Mouse (Mus musculus) ES-Bruce4 (cell line): ENCODE data around the gene Ccnh. TPM values are rescaled to one million over a fixed set of nuclear protein-coding genes. Genes with fewer than 3 reads are reported as not detected.
A peak's percentile ranks its signal among the peaks of the same experiment; 100 is the strongest.
"Not testable (repeated sequence)": the region's sequence is repeated elsewhere in the genome, so short reads cannot be mapped to it uniquely, and the experiment has no call there.

ENCODE experiments used
- H3K27ac ChIP-seq: 2 replicates; pipeline ENCODE4 v1.5.1; 2012; ENCODE audit warnings: low read length, inconsistent platforms; ENCODE audit not compliant: insufficient read depth
- H3K27me3 ChIP-seq: 2 replicates; pipeline ENCODE4 v1.6.1; 2012; ENCODE audit warnings: mild to moderate bottlenecking, low read length, inconsistent platforms; ENCODE audit not compliant: control insufficient read depth, poor library complexity, insufficient read depth, severe bottlenecking
- H3K36me3 ChIP-seq: 2 replicates; pipeline ENCODE4 v1.6.1; 2012; ENCODE audit warnings: inconsistent platforms, mild to moderate bottlenecking, low read length, moderate library complexity; ENCODE audit not compliant: control insufficient read depth, poor library complexity, insufficient read depth, severe bottlenecking
- H3K4me1 ChIP-seq: one replicate; pipeline ENCODE4 v1.8.1; 2011; ENCODE audit warnings: low read length; ENCODE audit not compliant: control insufficient read depth, insufficient read depth
- H3K4me3 ChIP-seq: 2 replicates; pipeline ENCODE4 v1.5.1; 2011; ENCODE audit warnings: low read depth, mild to moderate bottlenecking, low read length
- H3K9ac ChIP-seq: 2 replicates; pipeline ENCODE4 v1.6.1; 2012; ENCODE audit warnings: low read depth, mild to moderate bottlenecking, inconsistent platforms; ENCODE audit not compliant: poor library complexity, severe bottlenecking
- H3K9me3 ChIP-seq: replicated peaks from 2 replicates; pipeline ENCODE4 v1.6.1; 2012; ENCODE audit warnings: mild to moderate bottlenecking, low read length, inconsistent platforms; ENCODE audit not compliant: control insufficient read depth, poor library complexity, insufficient read depth, severe bottlenecking
- CTCF ChIP-seq: IDR thresholded peaks from one replicate; pipeline ENCODE4 v1.8.1; 2011; ENCODE audit warnings: low read depth, low read length
- EP300 ChIP-seq: IDR thresholded peaks from 2 replicates; pipeline ENCODE4 v1.6.1; 2011; ENCODE audit warnings: low read depth, low read length; ENCODE audit not compliant: insufficient read depth
- POLR2A ChIP-seq: IDR thresholded peaks from one replicate; pipeline ENCODE4 v1.8.1; 2011; ENCODE audit warnings: low read length; ENCODE audit not compliant: insufficient read depth
- polyA plus RNA-seq: library from polyadenylated mRNA; stranded (reverse); fragments of >200 nt; gene quantifications from 2 replicates; pipeline ENCODE4 v1.2.4, GENCODE M21; 2011; ENCODE audit warnings: low read depth; ENCODE audit not compliant: missing spikeins, insufficient read depth, insufficient read length

Gene Ccnh
- 88.6 and 99.4 TPM in 2 replicates for polyA plus RNA-seq

DNA sequence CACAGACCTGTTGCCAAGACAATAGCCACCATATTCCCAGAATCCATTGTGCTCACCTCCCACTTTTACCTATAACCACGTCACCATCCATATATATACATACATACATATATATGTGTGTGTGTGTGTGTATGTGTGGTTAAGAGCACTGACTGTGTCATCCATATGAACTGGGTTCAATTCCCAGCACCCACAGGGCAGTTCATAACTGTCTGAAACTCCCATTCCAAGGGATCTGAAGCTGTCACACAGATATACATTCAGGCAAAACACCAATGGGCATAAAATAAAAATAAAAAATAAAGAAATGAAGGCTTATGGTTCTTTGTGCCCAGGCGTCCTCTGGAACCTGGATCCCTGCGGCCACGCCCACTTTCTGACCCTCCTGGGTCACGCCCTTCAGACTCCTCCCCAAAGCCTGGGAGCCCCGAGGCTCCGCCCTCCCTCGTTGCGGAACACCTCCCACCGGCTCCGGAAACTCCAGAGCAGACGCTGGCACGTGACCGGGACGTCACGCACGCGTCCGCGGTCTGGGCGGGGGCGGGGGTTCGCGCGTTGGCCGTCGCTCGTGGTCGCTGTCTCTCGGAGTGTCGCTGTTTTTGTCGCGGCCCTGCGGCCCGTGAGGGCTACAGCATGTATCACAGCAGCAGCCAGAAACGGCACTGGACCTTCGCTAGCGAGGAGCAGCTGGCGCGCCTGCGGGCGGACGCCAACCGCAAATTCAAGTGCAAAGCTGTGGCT lies at the start of gene Ccnh:
Gene Ccnh, plus strand, starts transcription at position 506 of the 741 bp plus-strand sequence.
- H3K36me3 ChIP-seq = peaks cover 6% of the 10 kb centered on the region
- peaks cover 10% of the 10 kb centered on the region for H3K9me3 ChIP-seq
- H3K27me3 ChIP-seq = no peaks in the 10 kb centered on the region
- no peak within 1 kb of the TSS for H3K27ac ChIP-seq
- TF ChIP-seq EP300 = no peak
- TF ChIP-seq POLR2A = peak; percentile 64
- H3K4me1 ChIP-seq = no peaks in the 10 kb centered on the region
- peak within 1 kb of the TSS; percentile 63 for H3K9ac ChIP-seq
- H3K4me3 ChIP-seq = peak within 1 kb of the TSS; percentile 96

- H3K9me3 ChIP-seq, H3K4me1 ChIP-seq, H3K27ac ChIP-seq, H3K36me3 ChIP-seq, H3K27me3 ChIP-seq: not testable (repeated sequence)
- H3K9ac ChIP-seq = peak overlapping the region; percentile 54
- H3K4me3 ChIP-seq = peak overlapping the region; percentile 76
Observed at GRCm38 (mm10) chr13:85143361-85143760, 45.8 kb upstream of the Ccnh start.

GRCm38 (mm10) chr13:85146471-85146870 lies 42.7 kb upstream of the Ccnh start:
- H3K4me1 ChIP-seq = peaks cover 2% of the 10 kb centered on the region
- H3K27me3 ChIP-seq = no peaks in the 10 kb centered on the region
- no peak overlapping the region for H3K9ac ChIP-seq
- no peaks in the 10 kb centered on the region for H3K9me3 ChIP-seq
- H3K4me3 ChIP-seq = no peak overlapping the region
- TF ChIP-seq EP300 (0 out of 2 replicates have a peak, but pooled peaks have one; percentile 36), CTCF (no peak)
- H3K27ac ChIP-seq = peak overlapping the region; percentile 47; the same call in 1 of the 2 replicates
- no peaks in the 10 kb centered on the region for H3K36me3 ChIP-seq

DNA sequence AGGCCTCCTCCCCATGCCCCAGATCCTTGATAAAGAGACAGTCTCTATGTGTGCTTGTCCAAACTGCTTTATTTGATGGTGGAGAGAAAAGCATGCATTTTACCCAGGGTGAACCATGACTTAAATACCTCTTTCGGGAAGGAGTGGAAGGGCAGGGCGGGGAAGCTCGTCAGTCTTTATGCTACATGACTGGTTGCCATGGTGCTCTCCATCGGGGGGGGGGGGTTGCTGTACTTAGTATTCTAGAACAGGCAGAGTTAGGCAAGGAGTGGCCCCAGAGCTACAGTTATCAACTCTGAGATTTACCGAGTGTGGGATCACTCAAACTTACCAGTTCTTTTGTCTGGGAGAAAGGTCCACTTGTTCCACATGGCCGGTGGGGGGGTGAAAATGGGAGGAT lies 34.5 kb upstream of the Ccnh start:
- H3K9ac ChIP-seq = no peak overlapping the region
- no peaks in the 10 kb centered on the region for H3K27me3 ChIP-seq
- TF ChIP-seq EP300 = no peak
- TF ChIP-seq CTCF = no peak
- no peak for TF ChIP-seq POLR2A
- H3K4me1 ChIP-seq = no peaks in the 10 kb centered on the region
- H3K36me3 ChIP-seq = no peaks in the 10 kb centered on the region
- H3K27ac ChIP-seq = no peak overlapping the region
- H3K4me3 ChIP-seq = no peak overlapping the region
- no peaks in the 10 kb centered on the region for H3K9me3 ChIP-seq

DNA sequence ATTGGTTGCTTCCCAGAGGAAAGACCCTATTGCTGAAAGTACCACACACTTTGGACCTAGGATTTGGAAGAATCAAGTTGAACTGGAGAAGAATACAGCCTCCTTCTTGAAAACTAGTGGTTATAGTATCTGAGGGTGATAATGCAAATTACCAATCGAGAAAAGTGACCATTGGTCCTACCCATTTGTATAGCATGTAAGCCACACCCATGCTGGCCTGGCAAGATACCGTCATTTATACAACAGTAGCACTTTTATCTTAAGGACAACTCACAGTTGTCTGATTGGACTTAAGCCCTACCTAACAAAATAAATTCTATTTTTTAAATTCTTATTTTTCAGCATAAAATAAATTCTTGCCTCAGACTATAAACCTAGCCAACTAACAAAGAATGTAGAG lies 29.2 kb upstream of the Ccnh start:
- no peak overlapping the region for H3K4me3 ChIP-seq
- no peak overlapping the region for H3K27ac ChIP-seq
- no peaks in the 10 kb centered on the region for H3K4me1 ChIP-seq
- no peaks in the 10 kb centered on the region for H3K36me3 ChIP-seq
- TF ChIP-seq CTCF = no peak
- TF ChIP-seq POLR2A = no peak
- no peak for TF ChIP-seq EP300
- no peak overlapping the region for H3K9ac ChIP-seq
- no peaks in the 10 kb centered on the region for H3K27me3 ChIP-seq
- no peaks in the 10 kb centered on the region for H3K9me3 ChIP-seq

- no peak overlapping the region for H3K9ac ChIP-seq
- no peak for TF ChIP-seq CTCF
- TF ChIP-seq POLR2A = no peak
- TF ChIP-seq EP300 = no peak
- H3K4me1 ChIP-seq = no peaks in the 10 kb centered on the region
- H3K4me3 ChIP-seq = no peak overlapping the region
- H3K27ac ChIP-seq = no peak overlapping the region
- H3K27me3 ChIP-seq = no peaks in the 10 kb centered on the region
- H3K36me3 ChIP-seq = no peaks in the 10 kb centered on the region
- no peaks in the 10 kb centered on the region for H3K9me3 ChIP-seq
Observed at GRCm38 (mm10) chr13:85164512-85165124, 24.6 kb upstream of the Ccnh start.
